In the genomic region with DNA sequence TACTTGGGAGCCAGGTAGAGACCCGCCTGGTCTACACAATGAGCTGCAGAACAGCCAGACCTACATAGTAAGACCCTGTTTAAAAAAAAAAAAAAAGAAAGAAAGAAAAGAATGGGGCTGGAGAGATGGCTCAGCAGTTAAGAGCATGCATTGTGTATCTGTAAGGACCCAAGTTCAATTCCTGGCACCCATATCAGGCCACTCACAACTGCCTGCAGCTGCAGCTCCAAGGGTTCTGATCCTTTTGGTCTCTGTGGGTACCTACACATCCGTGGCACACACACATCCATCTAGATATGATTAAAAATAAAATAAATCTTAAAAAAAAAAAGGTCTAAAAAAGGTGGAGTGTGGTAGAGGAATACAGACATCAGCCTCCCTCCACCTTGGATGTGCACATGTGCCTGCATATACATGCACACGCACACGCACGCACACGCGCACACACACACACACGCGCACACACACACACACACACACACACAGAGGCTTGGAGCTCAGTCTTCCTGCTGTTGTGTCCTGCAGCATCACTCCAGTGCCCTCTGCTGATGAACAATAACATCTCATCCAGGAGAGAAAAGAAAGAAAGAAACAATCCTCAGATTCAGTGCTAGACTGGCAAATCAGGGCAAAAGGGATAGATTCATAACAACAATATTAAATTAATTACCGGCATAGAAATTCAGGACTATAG, we compare ENCODE assay signal across 10 mouse cellular contexts. TPM values are rescaled to one million over a fixed set of nuclear protein-coding genes. Genes with fewer than 3 reads are reported as not detected.
DNase-seq lines count a peak whose midpoint lies in the region; ATAC-seq and TF ChIP-seq lines count a peak whose summit lies in the region.
"Had no signal": no experiment of that assay in that cellular context is flagged by ENCODE, and none has a peak within 500 bp of the region (broad histone marks: within the 10 kb centered on the region; RNA-seq: fewer than 3 reads in every experiment).

No protein-coding gene starts in this region.

- no peaks in the 10 kb centered on the region for H3K9me3 ChIP-seq in forebrain, postnatal 0 days (ENCODE audit: low read length)
- H3K9me3 ChIP-seq in forebrain, embryonic 13.5 days (replicated peaks): no peaks in the 10 kb centered on the region
- H3K9me3 ChIP-seq in CH12.LX (replicated peaks; ENCODE audit: low read length): no peaks in the 10 kb centered on the region
- H3K9me3 ChIP-seq in embryonic facial prominence, embryonic 14.5 days (ENCODE audit: control insufficient read depth, low read length): no peaks in the 10 kb centered on the region
- H3K9me3 ChIP-seq: forebrain, embryonic 10.5 days; limb, embryonic 13.5 days had no signal

- H3K4me3 ChIP-seq in forebrain, postnatal 0 days (ENCODE audit: low read depth, low read length): no peak overlapping the region
- H3K4me3 ChIP-seq in forebrain, embryonic 13.5 days: no peak overlapping the region
- no peak overlapping the region for H3K4me3 ChIP-seq in left cerebral cortex, adult 2 months
- H3K4me3 ChIP-seq in CH12.LX (replicated peaks in 1 of 3; ENCODE audit: low read depth in 2 of 3, low read length in 2 of 3, poor library complexity in 1 of 3): no peak overlapping the region
- H3K4me3 ChIP-seq in embryonic facial prominence, embryonic 14.5 days (ENCODE audit: low read depth, low read length): no peak overlapping the region
- H3K4me3 ChIP-seq: forebrain, embryonic 10.5 days; limb, embryonic 13.5 days had no signal

- peak; percentile 31 for DNase-seq in forebrain, postnatal 0 days
- DNase-seq in left cerebral cortex, adult 2 months (ENCODE audit: extremely low spot score in 1 of 2, low spot score in 2 of 2): no peak
- DNase-seq in left cerebral cortex, postnatal 36 days (ENCODE audit: low spot score in 2 of 2): no peak
- peak; percentile 64 for DNase-seq in CH12.LX (ENCODE audit: extremely low read depth)
- peak; percentile 54 for DNase-seq in embryonic facial prominence, embryonic 14.5 days (ENCODE audit: low spot score)
- DNase-seq in spleen, postnatal 10 days (ENCODE audit: low spot score in 2 of 2): no peak
- DNase-seq in kidney, postnatal 36 days: no peak

- no peaks in the 10 kb centered on the region for H3K4me1 ChIP-seq in forebrain, postnatal 0 days (ENCODE audit: insufficient read depth)
- H3K4me1 ChIP-seq in forebrain, embryonic 13.5 days: no peaks in the 10 kb centered on the region
- peaks cover 5 to 35% of the 10 kb centered on the region in 2 experiments for H3K4me1 ChIP-seq in CH12.LX (ENCODE audit: control insufficient read depth in 1 of 2, insufficient read depth in 2 of 2)
- no peaks in the 10 kb centered on the region for H3K4me1 ChIP-seq in embryonic facial prominence, embryonic 14.5 days (ENCODE audit: control insufficient read depth, insufficient read depth, low read length)
- H3K4me1 ChIP-seq: limb, embryonic 13.5 days had no signal

- H3K27me3 ChIP-seq in forebrain, postnatal 0 days (ENCODE audit: insufficient read depth, low read length): no peaks in the 10 kb centered on the region
- H3K27me3 ChIP-seq in forebrain, embryonic 13.5 days: no peaks in the 10 kb centered on the region
- H3K27me3 ChIP-seq in CH12.LX (replicated peaks): no peaks in the 10 kb centered on the region
- no peaks in the 10 kb centered on the region for H3K27me3 ChIP-seq in embryonic facial prominence, embryonic 14.5 days (replicated peaks; ENCODE audit: control insufficient read depth, insufficient read depth, low read length)
- H3K27me3 ChIP-seq: limb, embryonic 13.5 days had no signal

- peak; percentile 68 for TF ChIP-seq CTCF in forebrain, postnatal 0 days (IDR thresholded peaks at IDR 0.05; ENCODE audit: low read depth)
- TF ChIP-seq CTCF in left cerebral cortex, adult 2 months (IDR thresholded peaks at IDR 0.05): peak; percentile 36
- TF ChIP-seq CTCF in CH12.LX (conservative IDR thresholded peaks at IDR 0.05 in 1 of 2, IDR thresholded peaks at IDR 0.05 in 1 of 2; ENCODE audit: low read depth in 2 of 2, low read length in 2 of 2): peak in 1 of 2 experiments; percentile 93; a peak in 2 of 4 replicates

- dilution Hi-C loops in CH12.LX (cut with MboI; ENCODE audit: extremely low pct_ligation_motif_present, extremely low pct_unique_long_range_greater_than_20kb, low sequenced_read_pairs): no loop called here

- no peak for TF ChIP-seq POLR2A in CH12.LX (IDR thresholded peaks at IDR 0.05; ENCODE audit: low read depth, low read length)

- TF ChIP-seq RAD21 in CH12.LX (IDR thresholded peaks at IDR 0.05; ENCODE audit: low read depth, low read length): peak; percentile 94

- no peak overlapping the region for H3K27ac ChIP-seq in forebrain, postnatal 0 days (ENCODE audit: low read depth, low read length)
- no peak overlapping the region for H3K27ac ChIP-seq in forebrain, embryonic 13.5 days
- H3K27ac ChIP-seq in left cerebral cortex, adult 2 months: no peak overlapping the region
- H3K27ac ChIP-seq in CH12.LX (ENCODE audit: insufficient read depth, low read depth): no peak overlapping the region
- no peak overlapping the region for H3K27ac ChIP-seq in embryonic facial prominence, embryonic 14.5 days (replicated peaks; ENCODE audit: low read depth, low read length)
- H3K27ac ChIP-seq: forebrain, embryonic 10.5 days; limb, embryonic 13.5 days had no signal

- peak; percentile 32; the same call in 1 of the 2 replicates for ATAC-seq in forebrain, postnatal 0 days
- ATAC-seq in forebrain, embryonic 13.5 days: no peak
- no peak for ATAC-seq in embryonic facial prominence, embryonic 14.5 days (ENCODE audit: low read depth)

- no peaks in the 10 kb centered on the region for H3K79me2 ChIP-seq in CH12.LX (replicated peaks; ENCODE audit: control insufficient read depth, extremely low read depth, insufficient read depth, poor library complexity, severe bottlenecking)

- H3K36me3 ChIP-seq in forebrain, postnatal 0 days (ENCODE audit: insufficient read depth): no peaks in the 10 kb centered on the region
- H3K36me3 ChIP-seq in forebrain, embryonic 13.5 days (ENCODE audit: poor library complexity, severe bottlenecking): no peaks in the 10 kb centered on the region
- H3K36me3 ChIP-seq in CH12.LX (replicated peaks in 1 of 2; ENCODE audit: control insufficient read depth in 1 of 2, insufficient read depth in 1 of 2, low read length in 1 of 2): no peaks in the 10 kb centered on the region
- H3K36me3 ChIP-seq in embryonic facial prominence, embryonic 14.5 days (ENCODE audit: control insufficient read depth, insufficient read depth, low read length): no peaks in the 10 kb centered on the region
- H3K36me3 ChIP-seq: forebrain, embryonic 10.5 days; limb, embryonic 13.5 days had no signal

- no peak for TF ChIP-seq EP300 in CH12.LX (IDR thresholded peaks at IDR 0.05; ENCODE audit: low read length)

- H3K9ac ChIP-seq in forebrain, postnatal 0 days: no peak overlapping the region
- no peak overlapping the region for H3K9ac ChIP-seq in forebrain, embryonic 13.5 days
- no peak overlapping the region for H3K9ac ChIP-seq in CH12.LX (ENCODE audit: insufficient read depth, low read depth)
- no peak overlapping the region for H3K9ac ChIP-seq in embryonic facial prominence, embryonic 14.5 days (ENCODE audit: low read depth, low read length)
- H3K9ac ChIP-seq: limb, embryonic 13.5 days had no signal

- 85% methylated on average over 10 of the region's 10 CpGs for WGBS in forebrain, postnatal 0 days
- WGBS in forebrain, embryonic 13.5 days: 85% methylated on average over 10 of the region's 10 CpGs
- WGBS in embryonic facial prominence, embryonic 14.5 days: 85% methylated on average over 10 of the region's 10 CpGs

- H3K4me2 ChIP-seq in forebrain, postnatal 0 days (ENCODE audit: low read depth): no peak overlapping the region
- no peak overlapping the region for H3K4me2 ChIP-seq in forebrain, embryonic 13.5 days
- peak overlapping the region; percentile 31 for H3K4me2 ChIP-seq in CH12.LX (ENCODE audit: insufficient read depth, low read depth, poor library complexity, severe bottlenecking)
- H3K4me2 ChIP-seq in embryonic facial prominence, embryonic 14.5 days (ENCODE audit: low read depth, low read length): no peak overlapping the region
- H3K4me2 ChIP-seq: limb, embryonic 13.5 days had no signal

- intact Hi-C loops in left cerebral cortex, adult 2 months (cut with DNase I): loop anchor here (1.0 kb wide), 1 partner anchor 30 kb away; no protein-coding TSS in a partner anchor
- intact Hi-C loops in left cerebral cortex, postnatal 36 days (cut with DNase I): no loop called here

- in situ Hi-C loops in CH12.LX (cut with MboI; ENCODE audit: low pct_ligation_motif_present, low pct_unique_long_range_greater_than_20kb, low sequenced_read_pairs): loop anchor here (25.0 kb wide), 1 partner anchor 203 kb away; a partner anchor contains a TSS

TF ChIP-seq in CH12.LX, 34 proteins besides CTCF, POLR2A, EP300 and RAD21 (continues in another document):
- no peak for TF ChIP-seq JUN (IDR thresholded peaks at IDR 0.05; ENCODE audit: insufficient read depth, low read depth, low read length)
- peak; percentile 62; the same call in 1 of the 2 replicates for TF ChIP-seq NRF1 (IDR thresholded peaks at IDR 0.05; ENCODE audit: low read depth, low read length)
- peak; percentile 54; the same call in 1 of the 2 replicates for TF ChIP-seq ZNF384 (IDR thresholded peaks at IDR 0.05; ENCODE audit: low read depth, low read length)
- no peak for TF ChIP-seq MAFK (IDR thresholded peaks at IDR 0.05; ENCODE audit: insufficient replicate concordance, low read length)
- no peak for TF ChIP-seq PAX5 (IDR thresholded peaks at IDR 0.05; ENCODE audit: low read length)

RNA-seq across cellular contexts. Expression of a gene that starts 10.2 kb away (rescaled TPM):
- 3.9 and 4.6 TPM in 2 replicates for total RNA-seq in forebrain, postnatal 0 days (2014; rRNA removed)
- 1.5 and 2.9 TPM in 2 replicates for polyA plus RNA-seq in forebrain, postnatal 0 days (2015; fragmentation: Nextera tagmentation; extraction: Ambion mirVana)
- polyA plus RNA-seq in forebrain, embryonic 13.5 days (2015; fragmentation: Nextera tagmentation; extraction: Ambion mirVana): 5.5 and 5.7 TPM in 2 replicates
- total RNA-seq in left cerebral cortex, adult 2 months (2021): 1 to 10 TPM; 3.6 to 4.8 TPM
- total RNA-seq in left cerebral cortex, postnatal 36 days (2021): 1 to 10 TPM; 2.9 to 4.7 TPM
- 1.1 and 1.5 TPM in 2 replicates for total RNA-seq in CH12.LX (2012; rRNA removed)
- 0.93 and 1.4 TPM in 2 replicates for total RNA-seq in CH12.LX (2014; rRNA removed)
- polyA plus RNA-seq in CH12.LX (2012; ENCODE audit: insufficient read length, low read depth): 2.2 and 2.3 TPM in 2 replicates
- polyA plus RNA-seq in embryonic facial prominence, embryonic 14.5 days (2014; fragmentation: Nextera tagmentation; extraction: Ambion mirVana): 3.7 and 4.0 TPM in 2 replicates

RNA-seq across cellular contexts. Expression of a gene that starts 28.9 kb away (rescaled TPM):
- total RNA-seq in forebrain, postnatal 0 days (2014; rRNA removed): 248 and 298 TPM in 2 replicates
- polyA plus RNA-seq in forebrain, postnatal 0 days (2015; fragmentation: Nextera tagmentation; extraction: Ambion mirVana): 284 and 309 TPM in 2 replicates
- polyA plus RNA-seq in forebrain, embryonic 13.5 days (2015; fragmentation: Nextera tagmentation; extraction: Ambion mirVana): 345 and 371 TPM in 2 replicates
- 100 to 1,000 TPM; 197 to 199 TPM for total RNA-seq in left cerebral cortex, adult 2 months (2021)
- 100 to 1,000 TPM; 180 to 201 TPM for total RNA-seq in left cerebral cortex, postnatal 36 days (2021)
- 61.7 and 67.5 TPM in 2 replicates for total RNA-seq in CH12.LX (2012; rRNA removed)
- 107 and 114 TPM in 2 replicates for total RNA-seq in CH12.LX (2014; rRNA removed)
- 143 and 157 TPM in 2 replicates for polyA plus RNA-seq in CH12.LX (2012; ENCODE audit: insufficient read length, low read depth)
- polyA plus RNA-seq in embryonic facial prominence, embryonic 14.5 days (2014; fragmentation: Nextera tagmentation; extraction: Ambion mirVana): 146 and 157 TPM in 2 replicates

Comparison
In these comparisons a context has a peak if more than half of its experiments do, and no peak if none do; other contexts are left out.
1. DNase-seq: peak in forebrain, postnatal 0 days (single experiment), CH12.LX (single experiment) and embryonic facial prominence, embryonic 14.5 days (single experiment); none in left cerebral cortex, adult 2 months (0 of 2), left cerebral cortex, postnatal 36 days (0 of 2), spleen, postnatal 10 days (0 of 2) and kidney, postnatal 36 days (0 of 2).